Mouse (Mus musculus): ENCODE measurements around the gene Polr3gl.
"Not testable (repeated sequence)": the region's sequence is repeated elsewhere in the genome, so short reads cannot be mapped to it uniquely, and the experiment has no call there.

The Polr3gl gene

DNA sequence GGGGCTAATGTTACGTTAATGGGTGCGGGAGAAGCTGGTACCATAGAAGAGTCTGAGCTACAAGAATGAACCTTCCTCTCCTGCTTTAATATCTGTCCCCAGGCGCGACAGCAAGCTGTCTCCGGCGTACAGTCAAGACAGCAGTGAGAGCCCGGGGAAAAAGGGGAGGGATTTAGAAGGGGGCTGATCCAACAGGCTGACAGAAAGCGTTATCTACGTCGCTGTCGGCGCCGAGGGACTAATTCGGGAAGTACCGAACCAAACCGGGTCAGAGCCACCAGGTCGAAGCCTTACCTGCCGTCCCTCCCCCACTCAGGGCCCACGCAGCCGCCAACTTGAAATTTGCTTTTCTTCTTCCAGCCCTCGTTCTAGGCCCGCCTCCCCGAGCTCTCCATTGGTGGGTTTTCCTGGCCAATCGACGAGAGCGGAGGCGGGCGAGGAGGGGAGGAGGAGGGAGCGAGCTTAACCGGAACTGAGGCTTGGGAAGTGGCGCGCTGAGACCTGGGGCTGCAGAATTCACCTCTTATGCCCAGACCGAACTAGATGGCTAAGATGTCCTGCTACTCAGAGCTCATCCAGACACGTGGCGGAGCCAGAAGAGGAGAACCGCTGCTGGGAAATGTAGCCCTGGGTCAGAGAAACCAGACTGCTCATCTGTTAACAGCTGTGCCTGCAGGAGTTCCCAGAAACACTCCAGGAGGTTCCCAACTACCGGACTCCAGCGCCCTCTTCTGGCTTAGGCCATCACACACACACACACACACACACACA, at the start of gene Polr3gl:
Polr3gl (minus strand) TSS at position 392 of the 771 bp plus-strand sequence.
- in situ Hi-C loops (cut with MboI): no loop called here

DNA sequence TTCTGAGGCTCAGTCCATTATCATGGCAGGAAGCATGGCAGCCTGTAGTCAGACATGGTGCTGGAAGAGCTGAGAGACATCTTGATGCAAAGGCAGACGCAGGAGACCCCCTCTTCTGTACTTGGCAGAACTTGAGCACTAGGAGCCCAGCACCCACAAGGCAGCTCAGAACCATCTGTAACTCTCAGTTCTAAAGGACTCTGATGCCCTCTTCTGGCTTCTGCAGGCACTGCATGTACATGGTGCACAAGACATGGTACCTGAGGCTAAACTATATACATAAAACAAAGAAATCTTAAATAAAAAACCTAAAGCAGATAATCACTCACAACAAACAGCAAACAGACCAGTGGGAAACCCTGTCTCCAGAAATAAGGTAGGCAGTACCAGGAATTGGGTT, 45.2 kb upstream of the Polr3gl start:
- in situ Hi-C loops (cut with MboI): no loop called here

DNA sequence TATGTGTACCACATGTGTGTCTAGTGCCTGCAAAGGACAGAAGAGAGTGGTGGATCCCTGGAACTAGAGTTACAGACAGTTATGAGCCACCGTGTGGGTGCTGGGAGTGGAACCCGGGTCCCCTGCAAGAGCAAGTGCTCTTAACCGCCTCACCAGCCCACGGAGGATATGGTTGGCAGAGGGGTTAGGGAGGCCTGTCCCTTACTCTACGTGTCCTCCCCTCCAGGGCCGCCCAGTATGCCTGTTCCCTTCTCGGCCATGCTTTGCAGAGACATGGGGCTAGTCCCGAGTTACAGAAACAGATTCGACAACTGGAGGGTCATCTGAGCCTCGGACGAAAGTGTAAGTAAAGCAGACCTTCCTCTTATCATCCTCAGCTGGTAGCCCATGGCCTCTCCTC, 42.5 kb upstream of the Polr3gl start:
- in situ Hi-C loops (cut with MboI): no loop called here

DNA sequence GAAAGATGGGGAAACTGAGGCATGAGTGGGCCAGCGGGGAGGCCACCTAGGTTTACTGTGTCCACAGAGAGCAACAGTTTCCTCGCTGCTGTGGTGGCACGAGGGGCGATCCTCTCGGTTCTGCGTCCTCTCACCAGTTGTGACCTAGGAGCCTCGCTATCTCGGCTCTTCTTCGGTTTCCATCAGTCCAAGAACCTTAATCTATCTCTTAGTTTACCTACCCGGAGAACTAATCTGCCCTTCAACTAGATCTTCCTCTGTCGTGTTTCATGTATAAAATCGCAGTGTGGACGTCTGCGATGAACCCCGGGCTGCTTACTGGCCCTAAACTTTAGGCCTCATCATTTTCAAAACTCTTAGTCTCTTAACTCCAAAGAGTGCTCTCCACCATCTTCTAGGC, 41.9 kb upstream of the Polr3gl start:
- in situ Hi-C loops (cut with MboI): no loop called here

DNA sequence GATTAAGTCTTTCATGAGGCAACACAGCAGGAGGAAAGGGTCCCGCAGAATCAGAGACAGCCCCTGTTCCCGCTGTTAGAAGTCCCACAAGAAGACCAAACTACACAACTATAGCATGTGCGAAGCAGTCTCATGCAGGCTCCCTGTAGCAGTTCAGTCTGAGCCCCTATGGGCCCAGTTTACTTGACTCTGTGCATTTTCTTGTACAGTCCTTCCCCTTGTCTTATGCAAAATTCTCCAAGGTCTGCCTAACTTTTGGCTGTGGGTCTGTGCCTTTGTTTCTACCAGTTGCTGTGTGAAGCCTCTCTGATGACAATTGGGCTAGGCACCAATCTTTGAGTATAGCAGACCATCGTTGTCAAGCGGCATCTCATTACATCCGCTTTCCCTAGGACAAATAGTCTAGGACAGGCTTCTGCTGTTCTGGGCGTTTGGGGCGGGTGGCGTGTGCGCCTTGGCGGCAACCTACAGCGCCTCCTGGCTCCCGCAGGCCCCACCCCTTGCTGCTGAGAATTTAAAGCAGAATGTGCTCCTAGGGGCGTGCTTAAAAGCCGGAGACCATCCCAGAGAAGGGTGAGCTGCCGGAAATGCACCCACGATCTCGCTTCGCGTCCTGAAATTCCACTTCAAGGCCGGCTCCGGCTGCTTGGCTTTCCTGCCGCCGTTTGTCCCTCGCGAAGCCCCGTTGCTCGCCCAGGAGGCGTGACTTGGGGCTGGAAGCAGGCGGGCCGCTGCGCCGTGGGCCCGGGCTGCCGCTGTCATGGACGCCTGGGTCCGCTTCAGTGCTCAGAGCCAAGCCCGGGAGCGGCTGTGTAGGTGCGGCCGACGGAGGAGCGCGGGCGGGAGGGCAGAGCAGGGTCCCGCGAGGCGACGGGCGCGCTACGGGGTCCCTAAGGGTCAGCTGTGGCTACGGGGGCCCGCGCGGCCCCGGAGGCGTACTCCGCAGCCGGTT, 41.2 kb upstream of the Polr3gl start, which contains the start of the genes Pex11b and Gm42957:
Pex11b (plus strand) TSS at position 449 of the 952 bp plus-strand sequence.
Gm42957 (plus strand) TSS at position 547 of the 952 bp plus-strand sequence.
- in situ Hi-C loops (cut with MboI): loop anchor here (5.0 kb wide), 1 partner anchor 88 kb away; no protein-coding TSS in a partner anchor

DNA sequence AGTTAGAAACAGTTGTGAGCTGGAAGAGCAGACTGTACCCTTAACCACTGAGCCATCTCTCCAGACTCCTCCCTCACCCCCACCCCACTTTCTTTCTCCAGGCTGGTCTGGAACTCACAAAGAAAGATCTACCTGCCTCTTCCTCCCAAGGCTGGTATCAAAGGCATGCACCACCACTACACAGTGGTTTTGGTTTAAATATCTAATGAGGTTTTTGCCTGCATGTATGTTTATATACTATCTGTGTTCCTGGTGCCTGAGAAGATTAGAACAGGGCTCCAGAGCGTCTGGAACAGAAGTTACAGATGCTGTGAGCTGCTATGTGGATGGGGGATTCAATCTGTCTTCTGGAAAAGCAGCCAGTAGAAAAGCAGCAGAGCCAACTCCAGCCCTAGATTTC, 40.0 kb upstream of the Polr3gl start:
- in situ Hi-C loops (cut with MboI): loop anchor here (5.0 kb wide), 1 partner anchor 87 kb away; no protein-coding TSS in a partner anchor

DNA sequence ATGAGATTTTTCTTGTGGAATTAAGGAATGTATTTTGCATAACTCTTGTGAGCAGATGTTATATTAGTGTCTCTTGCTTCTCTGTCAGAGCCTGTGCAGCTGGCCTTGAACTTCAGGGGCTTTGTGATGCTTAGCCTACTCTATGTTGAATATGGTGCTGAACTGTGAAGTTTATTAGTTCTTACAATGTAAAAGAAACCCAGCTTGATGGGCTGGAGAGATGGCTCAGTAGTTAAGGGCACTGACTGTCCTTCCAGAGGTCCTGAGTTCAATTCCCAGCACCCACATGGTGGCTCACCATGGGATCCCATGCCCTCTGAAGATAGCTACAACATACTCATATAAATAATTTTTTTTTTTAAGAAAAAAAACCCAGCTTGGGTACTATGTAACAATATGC, 38.1 kb upstream of the Polr3gl start:
- in situ Hi-C loops (cut with MboI): loop anchor here (5.0 kb wide), 1 partner anchor 85 kb away; no protein-coding TSS in a partner anchor

DNA sequence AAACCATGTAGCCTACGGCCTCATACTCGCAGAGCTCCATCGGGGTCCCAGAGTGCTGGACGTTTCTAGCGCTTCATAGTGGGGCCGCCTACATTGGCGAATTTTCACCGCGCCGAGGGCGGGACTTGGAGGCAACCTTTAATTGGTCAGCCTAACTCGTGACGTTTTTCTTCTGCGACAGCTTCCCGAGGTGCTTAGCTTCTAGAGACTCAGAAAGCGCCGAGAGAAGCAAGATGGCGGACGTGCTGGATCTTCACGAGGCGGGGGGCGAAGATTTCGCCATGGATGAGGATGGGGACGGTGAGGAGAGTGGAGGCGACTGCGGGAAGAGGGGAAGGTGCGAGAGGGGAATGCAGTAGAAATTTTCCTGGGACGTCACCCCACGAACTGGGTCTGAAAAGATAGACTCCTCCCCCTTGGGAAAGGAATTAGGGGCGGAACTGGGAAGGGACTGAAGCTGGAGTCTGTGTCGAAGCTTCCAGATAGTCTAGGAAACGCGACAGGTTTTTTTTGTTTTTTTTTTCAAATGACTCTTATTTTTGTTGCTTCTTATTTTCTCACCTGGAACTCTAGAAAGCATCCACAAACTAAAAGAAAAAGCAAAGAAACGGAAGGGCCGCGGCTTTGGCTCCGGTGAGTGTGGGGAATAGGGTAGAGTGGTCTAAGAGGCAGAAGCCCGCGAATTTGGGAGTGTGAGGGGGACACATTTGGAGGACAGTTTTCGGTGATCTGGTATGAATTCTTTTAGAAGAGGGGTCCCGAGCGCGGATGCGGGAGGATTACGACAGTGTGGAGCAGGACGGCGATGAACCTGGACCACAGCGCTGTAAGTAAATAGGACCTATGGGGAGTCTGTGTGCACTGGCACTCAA, 36.0 kb upstream of the Polr3gl start, which contains the start of gene Rbm8a:
Rbm8a (plus strand) TSS at position 205 of the 872 bp plus-strand sequence.
- in situ Hi-C loops (cut with MboI): loop anchor here (5.0 kb wide), 1 partner anchor 83 kb away; no protein-coding TSS in a partner anchor

DNA sequence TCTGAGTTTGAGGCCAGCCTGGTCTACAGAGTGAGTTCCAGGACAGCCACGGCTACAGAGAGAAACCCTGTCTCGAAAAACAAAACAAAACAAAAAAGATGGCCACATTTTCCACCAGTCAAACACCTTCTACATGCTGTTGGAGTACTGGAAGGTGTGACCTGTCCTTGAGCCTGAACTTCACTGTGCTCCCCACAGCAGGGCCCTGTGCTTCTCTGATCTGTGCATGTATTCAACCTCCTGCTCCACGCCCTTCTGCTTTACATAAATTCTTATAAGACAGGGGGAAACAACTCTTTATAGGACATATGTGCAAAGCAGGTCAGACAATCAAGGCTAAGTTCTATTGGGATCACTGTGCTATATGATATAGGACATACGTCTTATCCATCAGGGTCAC, 29.2 kb upstream of the Polr3gl start:
- in situ Hi-C loops (cut with MboI): no loop called here

DNA sequence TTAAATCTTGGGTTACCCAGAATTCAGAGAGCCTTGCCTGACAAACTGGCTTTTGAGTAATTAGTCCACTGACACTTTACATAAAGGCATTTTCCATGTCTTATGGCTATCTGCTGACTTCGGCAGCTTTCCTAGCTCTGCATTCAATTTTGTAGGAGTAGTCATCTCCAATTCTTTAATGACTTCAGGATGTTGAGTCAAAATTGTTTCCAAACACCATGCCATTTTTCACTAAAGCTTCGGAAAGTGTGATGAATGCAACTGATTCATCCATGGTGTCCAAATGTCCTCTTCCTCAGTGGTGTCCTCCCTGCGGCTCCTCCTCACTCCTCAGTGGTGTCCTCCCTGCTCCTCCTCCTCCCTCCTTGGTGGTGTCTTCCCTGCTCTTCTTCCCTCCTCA, 24.0 kb upstream of the Polr3gl start:
- in situ Hi-C loops (cut with MboI): no loop called here

DNA sequence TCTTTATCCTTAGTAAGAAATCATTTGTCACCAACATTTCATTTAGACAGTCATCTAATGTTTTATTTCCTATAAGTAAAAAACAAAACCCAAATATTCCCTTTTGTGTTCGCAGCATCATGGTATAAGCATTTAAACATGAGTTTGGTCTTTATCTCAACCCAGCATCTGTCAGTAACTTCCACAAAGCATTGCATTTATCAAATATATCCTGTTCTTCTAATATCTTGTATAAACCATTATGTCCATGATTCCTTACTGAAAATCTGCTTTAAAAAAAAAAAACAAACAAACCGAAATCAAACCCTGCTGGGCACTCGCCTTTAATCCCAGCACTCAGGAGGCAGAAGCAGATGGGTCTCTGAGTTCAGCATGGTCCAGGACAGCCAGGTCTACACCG, 12.6 kb upstream of the Polr3gl start:
- in situ Hi-C loops (cut with MboI): no loop called here

DNA sequence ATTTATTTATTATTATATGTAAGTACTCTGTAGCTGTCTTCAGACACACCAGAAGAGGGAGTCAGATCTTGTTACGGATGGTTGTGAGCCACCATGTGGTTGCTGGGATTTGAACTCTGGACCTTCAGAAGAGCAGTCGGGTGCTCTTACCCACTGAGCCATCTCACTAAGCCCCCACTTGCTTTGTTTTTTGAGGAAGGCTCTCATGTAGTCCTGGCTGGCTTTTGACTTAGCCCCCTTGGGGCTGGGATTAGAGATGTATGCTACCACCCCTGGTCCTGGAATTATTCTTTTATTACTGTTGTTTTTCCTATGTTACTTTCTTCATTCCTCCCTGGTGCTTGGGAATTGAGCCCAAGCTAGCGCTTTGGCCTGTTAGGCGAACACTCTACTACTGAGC, 12.0 kb upstream of the Polr3gl start:
- in situ Hi-C loops (cut with MboI): not testable (repeated sequence)

DNA sequence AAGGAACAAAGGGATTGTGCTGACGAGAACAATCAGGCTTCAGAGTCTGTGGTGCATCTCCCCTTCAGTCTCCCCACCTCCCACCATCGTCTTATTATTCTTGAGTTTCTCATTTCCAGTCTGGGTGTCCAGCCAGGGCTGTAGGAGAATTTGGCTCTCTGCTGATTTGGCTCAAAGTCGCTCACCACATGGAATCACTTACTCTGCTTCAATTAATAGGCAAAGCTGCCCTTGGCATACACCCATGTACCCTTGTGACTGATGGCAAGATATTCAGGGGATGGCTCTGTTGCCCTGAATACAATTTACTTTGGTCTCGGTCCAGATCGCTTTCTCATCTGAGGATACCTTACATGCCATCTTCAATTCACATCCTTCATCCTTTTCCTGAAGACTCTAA, 9.3 kb upstream of the Polr3gl start:
- in situ Hi-C loops (cut with MboI): no loop called here

DNA sequence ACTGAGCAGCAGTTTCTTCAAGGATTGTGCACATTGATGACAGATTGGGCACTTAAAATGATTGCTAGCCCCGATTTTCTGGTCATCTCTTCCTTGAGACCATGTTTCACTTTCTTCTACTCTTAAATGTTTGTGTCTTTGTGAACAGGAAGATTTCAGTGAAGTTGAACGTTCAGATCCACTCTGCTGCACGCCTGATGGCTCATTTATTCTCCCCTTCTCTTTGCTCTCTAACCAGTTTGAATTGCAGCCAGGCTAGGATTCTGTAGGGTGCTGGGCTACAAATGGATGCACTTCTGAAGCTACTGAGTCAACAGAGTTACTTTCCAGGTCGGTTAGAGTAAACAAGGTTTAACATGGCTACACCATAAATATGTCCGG, 8.7 kb upstream of the Polr3gl start:
- in situ Hi-C loops (cut with MboI): no loop called here

DNA sequence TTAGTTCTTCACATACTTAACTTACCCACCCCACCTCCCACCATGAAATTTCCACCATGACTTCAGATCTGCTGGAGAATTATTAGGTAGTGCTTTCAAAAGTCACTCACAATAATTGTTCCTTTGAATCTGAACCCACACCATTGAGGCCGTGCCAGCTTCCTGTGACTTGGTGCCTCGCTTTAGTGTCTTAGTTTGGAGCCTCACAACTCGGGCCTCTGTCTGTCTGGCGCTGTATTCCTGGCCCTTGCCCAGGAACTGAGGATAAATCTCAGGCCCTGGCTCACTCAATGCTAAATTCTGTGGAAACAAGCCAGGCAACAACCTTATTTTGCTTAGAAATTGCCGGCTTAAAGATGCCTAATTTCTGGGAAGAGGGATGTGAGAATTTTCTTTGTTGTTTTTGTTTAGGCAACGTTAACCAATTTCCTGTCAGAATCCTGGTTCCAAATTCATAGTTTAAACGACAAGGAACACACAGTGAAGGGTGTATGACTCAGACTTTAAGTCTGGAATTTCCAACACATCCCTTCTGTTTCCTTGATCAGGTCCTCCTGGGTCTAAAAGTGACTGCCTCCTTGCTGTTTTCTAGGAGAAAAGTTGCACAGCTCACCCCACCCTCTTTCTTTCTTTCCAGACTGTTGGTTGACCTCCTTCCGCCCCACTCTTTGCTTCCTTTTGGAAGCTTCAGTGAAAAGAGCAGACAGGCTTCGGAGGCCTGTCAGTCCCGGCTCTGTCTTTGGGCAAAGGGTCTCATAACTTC, 8.1 kb upstream of the Polr3gl start:
- in situ Hi-C loops (cut with MboI): no loop called here

DNA sequence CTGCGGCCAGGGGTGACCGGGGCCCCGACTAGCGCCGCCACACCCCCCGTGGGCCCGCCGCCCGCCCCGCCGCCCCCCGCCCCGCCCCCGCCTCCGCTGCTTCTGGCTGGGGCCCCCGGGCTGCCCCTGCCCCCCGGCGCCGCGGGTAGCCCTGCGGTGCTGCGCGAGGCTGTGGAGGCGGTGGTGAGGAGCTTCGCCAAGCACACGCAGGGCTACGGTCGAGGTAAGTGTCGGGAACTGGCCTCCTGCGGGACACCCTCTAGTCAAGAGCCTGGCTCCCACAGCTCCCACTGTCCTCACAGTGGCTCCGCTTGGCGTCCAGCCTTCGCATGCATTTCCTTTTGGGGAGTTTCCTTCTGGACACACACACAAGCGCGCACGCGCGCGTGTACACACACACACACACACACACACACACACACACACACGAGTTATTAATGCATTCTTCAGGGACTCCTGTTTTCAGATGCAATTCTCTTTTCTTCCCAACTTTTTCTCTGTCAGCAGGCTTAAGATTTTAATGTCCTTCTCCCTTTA, 7.3 kb upstream of the Polr3gl start:
- in situ Hi-C loops (cut with MboI): no loop called here

DNA sequence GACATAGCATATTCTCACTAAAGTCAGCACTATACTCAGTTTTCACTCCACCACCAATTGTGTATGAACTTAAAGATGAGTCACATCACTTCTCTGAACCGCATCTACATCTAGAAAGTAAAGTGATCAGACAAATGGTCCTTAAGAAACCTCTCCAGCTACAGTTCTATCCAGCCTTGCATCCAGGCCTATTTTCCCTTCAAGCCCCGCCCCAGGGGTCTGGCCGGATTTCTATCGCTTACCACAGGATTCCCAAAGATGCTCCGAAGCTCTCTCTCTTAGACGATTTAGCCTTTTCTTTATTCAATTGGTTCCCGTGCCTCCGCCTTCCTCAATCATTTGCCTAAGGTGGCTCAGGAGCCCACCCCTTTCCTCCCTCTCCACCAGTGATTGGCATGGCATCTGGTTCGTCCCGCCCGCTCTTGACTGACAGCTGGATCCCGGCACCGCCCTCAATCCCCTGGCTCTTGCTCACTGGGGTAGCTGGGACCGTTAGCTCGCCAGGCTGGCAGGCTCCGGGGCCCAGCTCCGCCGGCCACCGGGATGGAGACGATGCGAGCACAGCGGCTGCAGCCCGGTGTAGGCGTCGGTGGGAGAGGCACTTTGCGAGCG, 6.8 kb upstream of the Polr3gl start, which contains the start of gene Lix1l:
Lix1l (plus strand) TSS at position 511 of the 612 bp plus-strand sequence.
- in situ Hi-C loops (cut with MboI): no loop called here

DNA sequence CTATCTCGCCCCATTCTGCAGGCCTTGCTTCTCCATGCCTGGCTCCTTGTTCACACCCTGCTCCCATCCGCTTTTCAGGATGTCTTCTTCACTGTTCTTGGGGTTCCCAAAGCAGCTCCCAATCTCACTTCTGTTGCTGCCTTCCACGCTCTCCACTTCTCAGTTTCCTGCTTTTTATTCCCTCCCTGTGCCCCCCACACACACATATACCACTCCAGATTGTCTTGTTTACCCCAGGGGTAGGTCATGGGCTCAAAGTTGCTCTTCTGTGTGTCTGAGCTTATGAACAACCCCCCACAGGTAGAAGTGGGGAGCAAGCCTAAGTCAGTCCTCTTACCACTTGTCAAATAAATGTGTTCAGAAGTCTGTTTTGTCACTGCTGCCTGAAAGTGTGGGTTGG, 5.4 kb upstream of the Polr3gl start:
- in situ Hi-C loops (cut with MboI): no loop called here

DNA sequence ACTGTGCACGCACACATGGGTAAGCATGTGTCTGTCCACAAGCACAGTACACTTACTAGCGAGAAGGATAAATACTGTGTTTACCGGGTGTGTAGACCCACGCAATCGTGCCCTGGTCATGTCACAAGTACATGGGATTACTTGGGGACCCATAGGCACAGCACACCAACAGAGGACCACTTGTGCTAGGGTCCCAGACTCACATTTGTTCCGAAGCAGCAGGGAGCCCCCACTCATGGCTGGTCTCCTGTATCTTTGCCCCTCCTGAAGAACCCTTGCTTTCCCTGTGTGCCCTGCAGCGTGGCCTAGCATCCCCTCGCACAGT, 5.0 kb upstream of the Polr3gl start:
- in situ Hi-C loops (cut with MboI): no loop called here
